Mouse (Mus musculus) liver, embryonic 14.5 days (tissue): ENCODE results near the gene Evl.

Experiments
- CTCF ChIP-seq: IDR thresholded peaks from 2 replicates; pipeline ENCODE4 v1.5.1; 2016; ENCODE audit warnings: antibody characterized with exemption, low read depth, control low read depth
- EP300 ChIP-seq: IDR thresholded peaks from 2 replicates; pipeline ENCODE4 v1.6.1; 2016; ENCODE audit warnings: antibody characterized with exemption, low read depth

DNA sequence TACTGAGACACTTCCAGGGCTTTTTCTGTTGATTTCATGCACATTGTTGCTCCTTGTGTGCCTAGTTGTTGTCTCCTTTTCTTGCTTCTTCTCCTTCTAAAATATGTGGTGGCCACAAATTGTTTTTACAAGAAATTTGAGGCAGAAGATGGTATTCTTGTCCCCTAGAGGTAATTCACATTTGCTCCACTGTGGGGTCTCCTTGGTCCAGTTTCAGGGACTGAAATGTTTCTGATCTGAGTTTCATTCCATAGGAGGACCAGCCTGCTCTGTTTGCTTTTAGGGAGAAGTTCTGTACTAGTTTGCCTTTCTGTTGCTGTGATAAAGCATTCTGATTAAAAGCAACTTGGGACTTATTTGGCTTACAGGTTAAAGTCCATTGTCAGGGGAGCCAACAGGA lies 3.7 kb downstream of the Evl start:
- no peak for TF ChIP-seq EP300
- TF ChIP-seq CTCF, result no peak
